Mouse (Mus musculus) gastrocnemius, adult 18-20 months (tissue): ENCODE data around the gene Cox5a. TPM values are rescaled to one million over a fixed set of nuclear protein-coding genes. Genes with fewer than 3 reads are reported as not detected.

Source experiments
- DNase-seq: peaks from one replicate; pipeline ENCODE4 v3.0.0; 2021; ENCODE audit warnings: low spot score
- total RNA-seq, 2 experiments: library from RNA; stranded (reverse); gene quantifications; 2 replicates each; pipeline ENCODE4 v1.2.3; 2021

Gene Cox5a
- total RNA-seq, 2 experiments from 2014 or later, result 1,174 to 1,300 TPM

DNA sequence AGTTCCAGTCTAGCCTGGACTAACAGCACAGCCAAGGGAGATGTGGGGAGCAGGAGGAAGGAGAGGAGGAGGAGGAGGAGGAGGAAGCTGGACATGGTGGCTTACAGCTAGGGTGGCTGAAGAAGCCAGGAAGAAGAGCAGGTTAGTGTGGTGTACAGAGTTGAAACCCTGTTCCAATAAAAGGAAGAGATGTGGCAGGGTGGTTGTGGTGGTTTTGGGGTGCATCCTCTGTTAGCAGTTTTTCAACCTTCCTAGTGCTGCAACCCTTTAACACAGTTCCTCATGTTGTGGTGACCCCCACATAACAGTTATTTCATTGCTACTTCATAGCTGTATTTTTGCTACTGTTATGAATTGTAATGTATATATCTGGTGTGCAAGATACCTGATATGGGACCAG, 3.4 kb downstream of the Cox5a start:
- DNase-seq, result no peak

- DNase-seq, result no peak
These were observed 4.4 kb downstream of the Cox5a start for GRCm38 (mm10) chr9:57525516-57525915.

GRCm38 (mm10) chr9:57526435-57526834, 5.4 kb downstream of the Cox5a start:
- DNase-seq, result no peak

GRCm38 (mm10) chr9:57531946-57532345, 10.9 kb downstream of the Cox5a start:
- no peak for DNase-seq

GRCm38 (mm10) chr9:57536362-57536761, 15.3 kb downstream of the Cox5a start:
- no peak for DNase-seq

DNA sequence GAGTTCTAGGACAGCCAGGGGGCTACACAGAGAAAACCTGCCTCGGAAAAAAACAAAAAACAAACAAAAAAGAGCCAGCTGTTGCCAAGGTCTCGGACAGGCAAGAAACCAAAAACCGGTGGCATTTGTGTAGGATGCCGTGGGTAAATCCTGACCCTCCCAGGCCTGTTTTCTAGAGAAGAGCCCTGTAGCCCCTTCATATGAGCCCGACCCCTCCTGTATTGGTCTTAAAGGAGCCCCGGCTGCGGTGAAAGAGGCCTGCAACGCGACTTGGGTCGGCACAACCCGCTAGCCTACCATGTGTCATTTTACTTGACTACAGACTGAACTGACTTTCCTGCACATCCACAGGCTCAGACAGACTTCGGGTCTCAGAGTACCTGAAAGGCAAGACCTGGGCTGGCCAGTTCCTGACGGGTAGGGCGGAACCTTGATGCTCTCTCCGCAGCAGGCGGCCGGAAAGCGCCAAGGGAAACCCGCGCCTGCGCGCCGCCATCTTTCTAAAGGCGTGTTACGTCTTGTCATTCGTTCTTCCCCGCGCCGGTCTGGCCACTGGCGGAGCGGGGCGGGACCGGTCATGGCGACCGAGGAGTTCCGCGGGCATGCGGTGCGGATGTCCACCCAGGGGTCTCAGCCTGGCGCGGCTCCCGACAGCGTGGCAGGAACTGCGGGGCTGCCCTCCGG, 16.1 kb downstream of the Cox5a start, which contains the start of gene Fam219b:
Fam219b (plus strand) TSS at position 485 of the 684 bp plus-strand sequence.
- peak; percentile 90 for DNase-seq

DNA sequence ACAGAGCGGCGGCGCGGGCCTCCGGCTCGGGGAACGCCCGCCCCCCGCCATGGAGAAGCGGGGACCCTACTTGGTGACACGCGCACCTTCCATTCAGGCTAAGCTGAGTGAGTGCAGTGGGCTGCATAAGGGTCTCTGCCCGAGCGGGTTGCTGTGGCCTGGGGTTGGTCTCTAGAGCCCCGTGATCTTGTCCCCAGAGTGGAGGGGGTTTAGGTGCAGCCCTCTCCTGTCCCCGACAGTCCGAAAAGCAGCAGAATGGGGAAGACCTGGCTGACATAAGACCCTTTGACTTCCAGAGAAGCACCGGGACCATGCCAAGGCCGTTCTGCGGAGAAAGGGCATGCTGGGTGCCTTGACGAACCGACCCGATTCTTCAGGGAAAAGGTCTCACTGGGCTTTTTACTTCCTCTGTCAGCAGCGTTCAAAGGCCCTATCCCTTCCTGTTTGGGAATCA, 16.7 kb downstream of the Cox5a start:
- no peak for DNase-seq

DNA sequence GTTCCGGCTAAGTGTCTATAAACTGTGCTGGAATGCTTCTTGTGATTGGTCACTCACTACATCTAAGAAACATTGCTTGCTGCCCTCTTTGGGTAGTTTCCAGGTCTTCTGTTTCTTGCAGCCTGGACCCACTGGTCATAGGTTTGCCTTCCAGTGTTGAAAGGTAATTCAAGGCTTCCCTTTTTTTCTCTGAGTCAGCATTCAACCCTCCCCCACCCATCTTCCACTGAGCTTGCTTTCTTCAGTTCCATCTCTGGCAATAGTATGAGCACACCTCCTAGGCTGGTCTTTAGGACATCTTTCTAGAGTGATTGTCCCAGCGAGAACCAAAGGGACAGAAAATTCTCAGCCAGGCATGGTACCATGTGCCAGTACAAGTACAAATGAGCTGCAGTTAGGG, 18.5 kb downstream of the Cox5a start:
- DNase-seq, result no peak

- peak; percentile 54 for DNase-seq
These were observed 20.2 kb downstream of the Cox5a start for GRCm38 (mm10) chr9:57541312-57541711.

DNA sequence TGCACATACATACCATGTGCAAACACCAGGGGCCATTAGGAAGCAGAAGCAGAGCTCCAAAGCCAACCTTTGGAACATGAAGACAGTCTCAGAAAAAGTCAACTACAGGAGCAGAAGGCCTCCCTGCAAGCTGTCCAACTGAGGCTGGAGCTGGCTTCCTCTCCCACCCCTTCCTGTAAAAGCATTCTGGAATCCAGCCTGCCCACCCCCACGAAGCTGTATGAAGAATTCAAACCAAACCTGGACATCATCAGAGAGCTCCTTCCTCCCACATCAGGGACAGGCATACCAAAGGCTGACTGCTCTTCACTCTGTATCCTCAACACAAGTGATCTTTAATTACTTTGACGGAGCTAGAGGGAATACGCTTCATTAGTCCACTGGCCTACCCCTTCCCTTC, 22.9 kb downstream of the Cox5a start:
- no peak for DNase-seq

DNA sequence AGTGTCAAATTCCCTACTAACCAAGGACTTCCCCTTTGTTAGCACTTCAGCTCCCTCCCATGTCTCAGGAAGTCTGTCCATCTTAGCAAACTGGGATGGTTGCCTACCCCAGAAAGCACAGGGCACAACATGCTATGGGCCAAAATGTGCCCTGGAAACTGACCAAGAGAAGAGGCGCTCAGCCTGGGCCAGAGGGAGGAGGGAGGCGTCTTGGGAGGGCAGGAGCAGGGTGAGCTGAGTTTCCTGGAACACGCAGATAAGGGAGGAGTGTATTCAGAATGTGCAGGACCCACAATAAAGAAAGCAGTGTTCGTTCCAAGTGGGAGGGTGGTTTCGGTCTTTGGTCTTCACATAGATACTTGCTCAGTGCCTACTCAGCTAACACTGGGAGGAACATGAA, 26.2 kb downstream of the Cox5a start:
- peak; percentile 87 for DNase-seq

GRCm38 (mm10) chr9:57547869-57548268, 26.8 kb downstream of the Cox5a start:
- no peak for DNase-seq

- DNase-seq, result no peak
These were observed 28.1 kb downstream of the Cox5a start for GRCm38 (mm10) chr9:57549186-57549585.

DNA sequence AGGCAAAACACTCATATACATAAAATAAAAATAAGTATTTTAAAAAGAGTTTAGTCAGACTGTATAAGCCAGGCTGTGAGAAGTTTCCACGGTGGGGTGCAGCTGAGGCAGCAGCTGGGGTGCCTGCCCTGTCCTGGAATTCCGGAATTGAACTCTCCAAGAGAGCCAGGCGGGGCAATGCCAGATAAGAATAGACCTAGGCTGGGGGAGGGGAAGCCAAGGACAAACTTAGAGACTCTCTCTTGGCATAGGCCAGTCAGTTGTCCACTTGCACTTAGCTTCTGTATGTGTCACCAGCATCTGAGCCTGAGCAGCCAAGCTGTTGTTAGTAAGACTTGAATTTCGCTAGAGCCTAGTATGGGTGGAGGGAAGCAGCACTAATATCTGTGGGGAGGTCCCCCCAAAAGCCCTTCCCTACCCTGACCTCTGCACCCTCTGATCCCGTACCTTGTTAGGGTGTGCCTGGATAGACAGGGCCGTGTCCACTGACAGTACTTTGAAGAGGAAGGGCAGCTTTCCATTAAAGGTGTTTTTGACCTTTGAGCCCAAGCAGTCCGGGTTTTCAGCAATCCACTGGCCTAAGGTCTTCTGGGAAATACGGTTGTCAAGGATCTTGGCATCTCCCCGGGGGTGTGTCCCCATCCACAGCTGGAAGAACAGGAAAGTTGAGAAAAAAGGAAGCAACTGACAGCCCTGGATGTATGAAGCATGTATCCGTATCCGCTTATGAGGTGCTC, 29.2 kb downstream of the Cox5a start:
- DNase-seq, result peak; percentile 75

DNA sequence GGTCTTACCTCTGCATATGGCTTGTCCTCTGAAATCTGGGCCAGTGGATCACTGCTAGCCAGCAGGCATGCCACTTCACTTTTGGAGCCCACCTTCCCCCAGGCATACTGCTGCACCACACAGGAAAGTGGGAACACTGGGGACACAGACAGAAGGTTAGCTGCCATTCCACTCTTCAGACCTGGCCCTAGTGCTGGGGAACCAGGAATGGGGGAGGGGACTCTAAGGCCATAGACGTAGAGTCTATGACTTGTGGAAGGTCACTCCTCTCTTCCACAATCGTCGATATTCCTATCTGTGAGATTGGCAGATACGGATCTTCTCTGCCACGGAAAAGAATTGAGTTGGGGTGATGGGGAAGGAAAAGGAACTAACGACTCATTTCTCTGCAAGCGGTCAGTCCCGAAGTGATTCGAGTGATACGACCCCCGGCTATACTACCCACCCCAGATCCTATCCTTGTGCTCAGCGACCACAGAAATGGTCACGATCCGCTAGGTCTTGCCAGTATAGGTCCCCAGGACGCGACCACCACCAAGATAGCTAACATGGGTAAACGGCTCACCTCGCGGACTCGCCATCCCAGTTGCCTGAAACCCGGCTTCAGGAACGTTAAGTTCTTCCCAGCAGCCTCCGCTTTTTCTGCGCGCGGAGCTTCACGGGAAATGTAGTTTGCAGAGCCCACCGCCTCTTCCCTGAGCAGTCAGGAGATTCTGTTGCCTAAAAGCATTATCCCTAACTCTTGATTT, 31.2 kb downstream of the Cox5a start, which contains the start of gene Mpi:
Mpi (minus strand) TSS at position 625 of the 749 bp plus-strand sequence.
- peak; percentile 76 for DNase-seq

DNA sequence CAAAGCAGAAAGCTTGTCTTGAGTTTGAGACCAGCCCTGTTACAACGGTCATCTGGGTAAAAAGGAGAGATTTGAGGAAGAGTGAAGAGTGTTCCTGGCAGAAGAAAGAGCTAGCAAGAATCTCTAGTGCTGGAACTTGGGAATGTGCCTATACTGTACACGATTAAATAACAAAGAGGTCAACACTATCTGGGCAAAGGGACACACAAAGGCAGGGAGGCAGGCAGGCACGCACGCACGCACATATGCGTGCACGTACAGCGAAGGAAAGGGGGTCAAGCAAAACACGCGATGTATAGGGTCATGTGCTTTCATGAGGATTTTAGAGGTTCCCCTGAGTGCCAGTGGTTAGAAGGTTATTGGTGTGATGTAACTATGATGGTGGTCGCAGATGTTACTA, 32.0 kb downstream of the Cox5a start:
- no peak for DNase-seq

GRCm38 (mm10) chr9:57554753-57555152, 33.7 kb downstream of the Cox5a start:
- no peak for DNase-seq

DNA sequence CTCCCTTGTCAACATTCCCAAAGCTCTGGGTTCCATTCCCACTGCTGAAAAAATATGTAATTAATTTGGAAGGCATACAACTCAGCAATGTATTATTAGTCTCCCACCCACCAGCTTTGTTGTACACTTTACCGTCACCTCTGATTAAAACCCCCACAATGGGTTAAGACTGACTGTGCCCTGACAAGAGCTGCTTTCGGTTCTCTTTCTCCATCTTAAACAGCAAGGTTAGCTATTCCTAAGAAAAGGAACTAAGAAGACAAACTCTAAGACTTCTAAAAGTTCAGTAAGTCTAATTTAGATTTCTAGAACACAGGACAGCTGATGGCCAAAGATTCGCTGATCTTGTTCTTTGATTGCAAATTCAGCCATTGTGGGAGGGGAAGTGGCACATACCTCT, 36.1 kb downstream of the Cox5a start:
- DNase-seq, result no peak

DNA sequence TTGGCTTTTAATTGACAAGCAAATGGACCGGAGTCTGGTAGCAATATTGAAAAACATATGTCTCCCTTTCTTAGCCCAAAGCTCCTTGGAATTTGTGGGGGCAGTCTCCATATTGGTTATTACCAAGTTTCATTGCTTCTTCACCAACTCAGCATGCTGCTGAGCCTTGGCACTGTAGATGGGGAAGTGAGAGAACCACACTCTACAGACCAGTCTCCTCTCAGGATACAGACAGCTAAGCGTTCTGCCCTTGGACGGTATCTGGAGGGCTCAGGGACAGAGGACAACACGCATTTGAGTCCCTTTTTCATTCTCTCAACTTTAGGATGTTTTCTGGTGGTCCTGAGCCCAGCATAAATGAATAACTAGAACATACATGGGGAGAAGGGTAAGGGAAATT, 37.6 kb downstream of the Cox5a start:
- DNase-seq, result no peak

- no peak for DNase-seq
These were observed 38.5 kb downstream of the Cox5a start for GRCm38 (mm10) chr9:57559568-57559967.

DNA sequence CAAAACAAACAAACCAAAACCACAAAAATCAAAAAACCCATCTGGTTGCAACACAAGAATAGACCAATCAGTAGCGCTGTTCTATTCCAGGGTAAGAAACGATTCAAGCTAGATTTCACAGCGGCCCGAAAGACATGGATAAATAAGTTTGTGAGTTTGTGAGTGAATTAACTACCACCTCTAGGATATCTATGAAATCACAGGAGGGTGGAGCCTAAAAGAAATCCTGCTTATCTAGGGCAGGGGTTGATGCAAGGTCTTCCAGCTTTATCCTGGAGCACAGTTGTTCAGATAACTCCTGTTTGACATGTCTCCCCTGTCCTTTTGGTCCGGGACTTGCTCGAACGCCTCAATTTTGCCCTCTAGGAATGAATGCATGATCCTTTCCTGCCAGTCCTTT, 39.2 kb downstream of the Cox5a start:
- DNase-seq, result no peak
